Mouse (Mus musculus) forebrain, embryonic 10.5 days (tissue): Measurements from ENCODE around the gene AC124108.1. TPM values are rescaled to one million over a fixed set of nuclear protein-coding genes. Genes with fewer than 3 reads are reported as not detected.

Source experiments
- DNase-seq: peaks from one replicate; pipeline ENCODE4 v3.0.0-alpha.2; 2017; ENCODE audit warnings: low spot score; ENCODE audit errors: extremely low spot score
- H3K27ac ChIP-seq: fragments of 300-500 bp; sonication (generic); 2 replicates; pipeline ENCODE4 v1.5.1; 2016; ENCODE audit warnings: mild to moderate bottlenecking
- H3K27me3 ChIP-seq: fragments of 300-500 bp; sonication (generic); 2 replicates; pipeline ENCODE4 v1.6.1; 2016; ENCODE audit warnings: mild to moderate bottlenecking; ENCODE audit not compliant: poor library complexity, severe bottlenecking
- H3K36me3 ChIP-seq: fragments of 300-500 bp; sonication (generic); replicated peaks from 2 replicates; pipeline ENCODE4 v1.6.1; 2016; ENCODE audit warnings: mild to moderate bottlenecking, moderate library complexity
- H3K4me1 ChIP-seq: fragments of 300-500 bp; sonication (generic); 2 replicates; pipeline ENCODE4 v1.6.1; 2016
- H3K4me3 ChIP-seq: fragments of 300-500 bp; sonication (generic); 2 replicates; pipeline ENCODE4 v1.5.1; 2016; ENCODE audit warnings: mild to moderate bottlenecking, moderate library complexity
- H3K9me3 ChIP-seq: fragments of 300-500 bp; sonication (generic); 2 replicates; pipeline ENCODE4 v1.6.1; 2016; ENCODE audit warnings: mild to moderate bottlenecking, moderate library complexity
- WGBS: fragments of 180-500 bp; shearing (Covaris S2); methylation state at CpG from one replicate; pipeline ENCODE4 v1.1.7; 2016; 5-methylcytosine and 5-hydroxymethylcytosine counted together
- polyA plus RNA-seq: library from polyadenylated mRNA; unstranded; fragments of >200 nt; fragmentation: Nextera tagmentation; extraction: Ambion mirVana; gene quantifications from 2 replicates; pipeline ENCODE4 v1.2.1, GENCODE M21; 2016

AC124108.1 gene
- polyA plus RNA-seq, 1 experiment from 2014 or later = 3.3 TPM

DNA sequence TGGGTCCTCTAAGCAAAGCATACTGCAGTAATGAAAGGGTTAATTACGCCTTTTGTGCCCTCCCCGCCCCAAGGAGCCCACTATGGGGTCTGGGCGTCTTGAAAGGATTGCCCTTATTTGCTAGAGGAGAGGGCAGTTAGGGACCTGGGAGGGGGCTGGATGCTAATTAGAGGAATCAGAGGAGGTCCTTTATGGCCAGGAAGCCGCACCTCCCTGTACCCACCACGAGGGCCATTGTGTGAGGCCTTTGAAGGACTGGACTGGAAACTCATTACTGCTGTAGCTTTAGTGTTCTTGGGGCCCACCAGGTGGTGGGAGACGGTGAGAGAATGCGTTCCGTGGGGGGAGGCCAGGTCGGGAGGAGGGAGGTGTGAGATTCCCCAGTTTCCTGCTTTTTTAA, 6.4 kb downstream of the AC124108.1 start:
- H3K4me3 ChIP-seq = peak overlapping the region; percentile 93
- DNase-seq = peak; percentile 76
- H3K27me3 ChIP-seq = peaks cover 89% of the 10 kb centered on the region
- H3K36me3 ChIP-seq = peaks cover 14% of the 10 kb centered on the region
- peak overlapping the region; percentile 100 for H3K27ac ChIP-seq
- H3K9me3 ChIP-seq = no peaks in the 10 kb centered on the region
- peaks cover 100% of the 10 kb centered on the region for H3K4me1 ChIP-seq
- WGBS = 2% methylated on average over 9 of the region's 9 CpGs

DNA sequence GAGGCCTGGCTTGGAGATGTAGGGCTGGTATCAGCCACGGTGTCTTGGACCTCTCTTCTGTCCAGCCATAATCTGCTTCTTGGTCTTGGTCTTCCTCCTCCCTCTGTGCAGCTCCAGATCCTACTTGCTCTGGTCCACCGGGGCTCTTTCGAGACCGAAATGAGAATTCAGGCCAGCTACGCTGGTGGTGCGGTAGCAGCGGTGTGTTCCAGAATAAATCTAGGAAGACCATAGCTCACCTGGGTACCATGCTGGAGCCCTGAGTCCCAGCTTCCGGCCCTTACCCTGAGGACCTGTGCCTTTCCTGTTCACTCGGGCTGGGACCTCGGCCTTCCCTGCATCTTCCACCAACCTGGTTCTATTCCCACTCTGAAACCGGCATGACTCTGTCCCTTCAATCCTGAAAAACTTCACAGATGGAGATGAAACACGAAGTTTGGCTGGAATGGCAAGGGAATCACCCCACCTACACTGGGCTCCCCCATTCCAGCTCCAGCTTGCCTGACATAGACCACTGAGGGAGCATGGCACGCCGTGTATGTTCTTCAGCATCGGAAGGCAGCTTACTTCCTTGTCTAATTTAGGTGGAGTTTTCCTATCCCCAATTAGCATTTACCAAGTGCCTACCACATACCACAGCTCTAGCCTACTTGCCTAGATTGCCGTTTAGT, 7.3 kb downstream of the AC124108.1 start:
- H3K4me1 ChIP-seq = peaks cover 99% of the 10 kb centered on the region
- H3K27ac ChIP-seq = peak overlapping the region; percentile 100
- peak overlapping the region; percentile 93 for H3K4me3 ChIP-seq
- WGBS = 74% methylated on average over 16 of the region's 16 CpGs
- H3K9me3 ChIP-seq = no peaks in the 10 kb centered on the region
- no peak for DNase-seq
- peaks cover 88% of the 10 kb centered on the region for H3K27me3 ChIP-seq
- H3K36me3 ChIP-seq = peaks cover 12% of the 10 kb centered on the region

DNA sequence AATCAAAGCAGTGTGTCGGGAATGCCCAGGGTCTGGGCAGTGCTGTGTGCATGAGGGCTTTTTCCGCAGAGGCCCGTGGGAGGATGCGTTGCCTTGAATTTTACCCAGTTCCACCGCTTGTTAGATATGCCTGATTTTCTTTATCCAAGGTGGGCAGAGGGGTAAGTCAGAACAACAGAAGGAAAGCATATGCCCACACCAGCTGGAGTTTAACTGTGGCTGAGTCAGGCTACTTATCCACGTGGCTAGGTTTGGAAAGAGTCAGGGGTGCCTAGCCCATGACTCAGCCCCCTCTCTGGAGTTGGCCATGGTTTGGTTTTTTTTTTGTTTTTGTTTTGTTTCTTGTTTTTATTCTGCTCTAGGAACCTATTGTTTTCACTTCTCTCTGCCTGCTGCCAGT, 8.0 kb downstream of the AC124108.1 start:
- 65% methylated on average over 6 of the region's 6 CpGs for WGBS
- peaks cover 81% of the 10 kb centered on the region for H3K27me3 ChIP-seq
- no peak for DNase-seq
- peaks cover 96% of the 10 kb centered on the region for H3K4me1 ChIP-seq
- no peak overlapping the region for H3K4me3 ChIP-seq
- H3K27ac ChIP-seq = peak overlapping the region; percentile 100
- no peaks in the 10 kb centered on the region for H3K9me3 ChIP-seq
- peaks cover 14% of the 10 kb centered on the region for H3K36me3 ChIP-seq

DNA sequence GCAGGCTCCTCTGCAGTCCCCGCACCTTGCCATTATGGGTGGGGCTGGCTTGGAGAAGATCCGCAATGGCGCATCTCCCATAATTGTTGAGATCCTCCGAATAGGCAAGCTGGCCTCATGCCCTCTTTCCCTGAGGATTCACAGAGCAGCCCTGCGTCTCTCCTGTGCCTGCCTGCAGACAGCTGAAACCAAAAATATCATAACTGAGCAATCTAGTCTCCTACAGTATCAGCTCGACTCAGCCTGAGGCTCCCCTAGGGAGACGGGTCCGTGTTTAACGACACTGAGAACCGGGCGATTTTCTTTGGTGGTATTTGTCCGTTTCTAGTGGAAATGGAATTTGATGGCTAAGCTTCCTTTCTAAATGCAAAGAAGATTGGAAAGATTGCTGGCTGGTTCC, 8.7 kb downstream of the AC124108.1 start:
- peaks cover 75% of the 10 kb centered on the region for H3K27me3 ChIP-seq
- H3K4me3 ChIP-seq = peak overlapping the region; percentile 41
- H3K27ac ChIP-seq = peak overlapping the region; percentile 100

DNA sequence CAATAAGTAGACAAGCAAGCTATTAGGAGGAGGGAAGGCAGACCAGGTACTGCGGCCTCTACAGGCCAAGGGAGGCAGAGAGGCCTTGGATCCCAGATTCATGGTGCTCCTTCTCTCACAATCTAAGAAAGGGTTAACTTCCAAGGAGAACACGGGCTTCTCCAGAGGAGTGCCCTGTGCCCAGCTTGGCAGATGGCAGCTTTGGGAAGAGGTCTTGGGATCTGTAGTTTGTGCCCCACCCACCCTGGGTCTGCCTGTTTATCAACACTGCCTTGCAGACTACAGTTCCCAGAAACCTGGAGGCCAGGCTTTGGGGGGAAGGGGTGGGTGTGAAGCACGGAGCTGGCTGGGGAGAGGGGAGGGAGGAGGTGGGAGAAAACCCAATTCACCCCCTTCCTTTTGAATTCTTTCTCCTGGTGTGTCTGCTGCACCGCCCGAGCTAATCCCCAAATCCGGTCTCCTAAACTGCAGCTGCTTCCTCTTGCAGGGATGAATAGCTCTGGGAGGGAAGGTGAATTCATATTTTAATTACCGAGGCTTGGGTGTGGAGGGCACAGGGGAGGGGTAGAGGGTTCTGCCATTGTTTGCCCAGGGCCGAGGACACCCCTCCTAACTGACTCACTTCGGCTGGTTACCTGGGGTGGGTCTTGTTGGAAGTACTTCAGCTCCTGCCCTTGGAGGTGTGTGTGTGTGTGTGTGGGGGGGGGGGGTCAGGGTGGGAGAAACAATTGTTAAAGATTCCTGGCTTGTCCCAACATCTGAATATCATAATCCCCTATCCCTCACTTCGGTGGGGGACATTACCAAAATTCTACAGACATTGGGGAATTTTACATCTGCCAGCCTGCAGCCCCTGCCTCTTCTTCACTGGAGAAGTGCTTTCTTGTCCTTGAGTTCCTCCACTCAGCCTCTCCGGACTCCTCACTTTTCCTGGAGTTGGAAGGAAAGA, 9.6 kb downstream of the AC124108.1 start:
- DNase-seq = peak; percentile 81
- Histone ChIP-seq H3K36me3 (peaks cover 18% of the 10 kb centered on the region), H3K27me3 (peaks cover 68% of the 10 kb centered on the region), H3K4me3 (peak overlapping the region; percentile 41), H3K4me1 (peaks cover 94% of the 10 kb centered on the region), H3K27ac (peak overlapping the region; percentile 100), H3K9me3 (no peaks in the 10 kb centered on the region)
- WGBS = 5% methylated on average over 11 of the region's 11 CpGs

More for the DNA sequence above, 8.7 kb downstream of the AC124108.1 start:
- no peak for DNase-seq
- H3K9me3 ChIP-seq = no peaks in the 10 kb centered on the region
- H3K4me1 ChIP-seq = peaks cover 94% of the 10 kb centered on the region
- peaks cover 17% of the 10 kb centered on the region for H3K36me3 ChIP-seq
- 7% methylated on average over 12 of the region's 12 CpGs for WGBS

DNA sequence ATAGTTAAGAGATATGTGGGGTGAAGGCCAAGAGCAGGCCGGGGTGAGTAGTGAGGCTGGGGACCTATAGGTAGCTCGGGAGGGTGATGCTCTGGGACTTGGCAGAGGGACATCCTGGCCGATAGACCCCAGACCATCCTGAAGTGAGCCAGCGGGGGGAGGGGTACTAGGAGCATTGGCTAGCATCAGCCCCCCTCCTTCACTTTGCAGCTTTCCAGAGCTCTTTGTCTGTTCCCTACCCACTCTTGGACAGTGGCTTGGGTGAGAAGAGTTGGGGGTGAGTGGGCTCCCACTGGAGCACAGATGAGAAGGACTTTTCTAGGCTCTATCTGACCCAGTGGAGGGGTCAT, 10.2 kb downstream of the AC124108.1 start:
- H3K4me3 ChIP-seq = peak overlapping the region; percentile 41
- WGBS = 20% methylated on average over 4 of the region's 4 CpGs

DNA sequence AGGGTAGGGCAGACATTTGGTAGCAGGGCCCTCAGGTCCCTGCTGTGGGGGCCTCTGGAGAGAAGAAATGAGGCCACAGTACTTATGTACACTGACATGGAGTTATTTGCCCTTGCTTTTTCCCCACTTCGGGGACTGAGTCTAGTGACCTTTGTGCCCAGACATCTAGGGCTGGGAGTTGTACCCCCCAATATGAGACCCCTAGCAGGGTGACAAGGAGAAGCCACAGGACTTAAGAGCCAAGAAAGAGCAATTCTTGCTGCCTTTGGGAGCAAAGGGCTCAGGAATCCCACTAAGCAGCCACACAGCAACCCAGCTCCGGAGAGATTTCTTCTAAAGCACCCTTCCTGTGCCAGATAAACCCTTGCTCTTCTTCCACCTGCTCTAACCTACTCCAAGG, 10.7 kb downstream of the AC124108.1 start:
- 61% methylated on average over 2 of the region's 2 CpGs for WGBS
- Histone ChIP-seq H3K4me1 (peaks cover 89% of the 10 kb centered on the region), H3K27ac (peak overlapping the region; percentile 100), H3K4me3 (peak overlapping the region; percentile 41; the same call in 1 of the 2 replicates), H3K36me3 (peaks cover 18% of the 10 kb centered on the region), H3K27me3 (peaks cover 58% of the 10 kb centered on the region), H3K9me3 (no peaks in the 10 kb centered on the region)
- DNase-seq = no peak

More for the DNA sequence above, 10.2 kb downstream of the AC124108.1 start:
- peak overlapping the region; percentile 100 for H3K27ac ChIP-seq
- peaks cover 63% of the 10 kb centered on the region for H3K27me3 ChIP-seq
- H3K36me3 ChIP-seq = peaks cover 18% of the 10 kb centered on the region
- H3K4me1 ChIP-seq = peaks cover 92% of the 10 kb centered on the region
- H3K9me3 ChIP-seq = no peaks in the 10 kb centered on the region
- no peak for DNase-seq

DNA sequence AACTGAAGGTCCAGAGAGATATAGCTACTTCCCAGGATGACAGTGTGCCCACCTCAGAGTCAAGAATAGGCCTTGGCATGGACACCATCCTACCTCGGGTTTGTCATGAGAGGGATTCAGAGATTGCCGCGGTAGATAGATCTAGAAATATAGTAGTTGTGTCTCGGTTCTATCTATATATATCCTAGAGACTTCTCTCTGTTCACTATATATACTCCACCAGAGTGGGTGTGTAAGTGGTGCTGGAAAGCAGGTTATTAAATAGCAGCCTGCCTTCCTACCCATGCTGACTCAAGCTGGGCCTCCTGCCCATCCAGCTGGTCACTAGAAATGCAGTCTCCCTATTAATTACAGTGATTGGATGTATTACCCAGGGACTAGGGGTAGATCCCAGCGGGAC, 11.5 kb downstream of the AC124108.1 start:
- H3K4me1 ChIP-seq = peaks cover 89% of the 10 kb centered on the region
- 92% methylated on average over 5 of the region's 5 CpGs for WGBS
- DNase-seq = no peak

DNA sequence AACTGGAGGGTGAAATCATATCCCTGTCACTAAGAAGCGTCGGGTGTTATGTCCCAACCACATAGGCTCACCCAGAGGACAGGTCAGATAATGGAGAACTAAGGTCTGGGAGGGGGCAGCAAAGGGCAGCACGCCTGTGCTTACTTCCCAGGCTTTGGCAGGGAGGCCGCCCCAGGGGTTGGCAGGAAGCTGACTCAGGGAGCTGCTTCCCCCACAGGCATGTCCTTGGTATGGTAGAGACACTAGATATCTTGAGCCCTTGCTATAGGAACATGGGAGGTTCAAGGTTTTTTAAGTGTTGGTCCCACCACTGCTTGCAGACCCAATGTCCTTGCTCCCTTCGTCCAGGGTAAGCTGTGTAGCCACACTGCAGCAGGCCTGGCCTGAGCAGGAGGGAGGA, 14.7 kb downstream of the AC124108.1 start:
- Histone ChIP-seq H3K4me3 (no peak overlapping the region), H3K27me3 (peaks cover 52% of the 10 kb centered on the region), H3K9me3 (no peaks in the 10 kb centered on the region), H3K36me3 (peaks cover 12% of the 10 kb centered on the region), H3K4me1 (peaks cover 89% of the 10 kb centered on the region), H3K27ac (peak overlapping the region; percentile 8; the same call in 1 of the 2 replicates)
- no peak for DNase-seq
- 69% methylated on average over 5 of the region's 5 CpGs for WGBS

More for the DNA sequence above, 11.5 kb downstream of the AC124108.1 start:
- H3K27ac ChIP-seq = peak overlapping the region; percentile 100; the same call in 1 of the 2 replicates
- no peak overlapping the region for H3K4me3 ChIP-seq
- H3K27me3 ChIP-seq = peaks cover 50% of the 10 kb centered on the region
- H3K36me3 ChIP-seq = peaks cover 18% of the 10 kb centered on the region
- no peaks in the 10 kb centered on the region for H3K9me3 ChIP-seq

DNA sequence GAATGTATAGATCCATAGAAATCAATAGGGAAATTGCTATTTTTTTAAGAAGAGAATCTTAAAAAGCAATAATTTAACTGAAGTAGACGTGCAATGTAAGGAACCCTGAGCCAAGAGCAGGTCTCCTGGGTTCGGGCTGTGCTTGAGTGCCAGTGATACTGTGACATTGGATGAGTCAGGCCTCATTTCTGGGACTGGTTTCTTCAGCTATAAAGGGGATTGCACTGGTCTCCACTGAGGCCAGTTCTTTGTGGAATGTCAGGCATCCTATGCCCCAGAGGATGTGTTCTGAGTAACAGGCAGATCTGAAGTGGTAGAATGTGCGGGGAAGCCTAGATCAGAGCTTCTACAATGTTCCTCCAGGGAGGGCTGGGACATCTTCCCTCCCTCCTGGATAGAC, 15.6 kb downstream of the AC124108.1 start:
- Histone ChIP-seq H3K4me3 (no peak overlapping the region), H3K27ac (0 out of 2 replicates have a peak overlapping the region, but pooled peaks have one; percentile 30), H3K4me1 (peaks cover 87% of the 10 kb centered on the region), H3K9me3 (no peaks in the 10 kb centered on the region), H3K36me3 (peaks cover 12% of the 10 kb centered on the region), H3K27me3 (peaks cover 54% of the 10 kb centered on the region)
- WGBS = 89% methylated on average over 3 of the region's 3 CpGs
- no peak for DNase-seq

DNA sequence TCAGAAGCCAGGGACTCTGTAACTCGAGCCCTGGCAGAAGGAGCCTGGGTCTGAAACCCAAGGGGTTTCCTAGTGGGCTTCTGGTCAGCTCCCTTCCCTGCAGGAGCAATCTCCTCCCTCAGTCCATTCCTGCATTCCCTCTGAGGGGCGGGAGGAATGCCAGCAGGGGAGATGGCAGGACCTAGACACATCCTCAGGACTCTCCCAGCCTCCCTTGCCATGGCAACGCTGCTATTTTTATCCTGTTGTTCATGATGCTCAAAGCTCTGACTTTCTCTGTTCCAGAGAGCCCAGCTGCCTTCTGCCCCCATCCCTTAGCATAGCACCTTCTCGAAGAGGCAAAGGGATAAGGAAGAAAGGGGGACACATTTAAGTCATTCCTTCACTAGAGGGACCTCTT, 16.9 kb downstream of the AC124108.1 start:
- H3K27me3 ChIP-seq = peaks cover 51% of the 10 kb centered on the region
- H3K4me1 ChIP-seq = peaks cover 87% of the 10 kb centered on the region
- H3K9me3 ChIP-seq = no peaks in the 10 kb centered on the region
- DNase-seq = peak; percentile 37
- 21% methylated on average over 4 of the region's 4 CpGs for WGBS
- peaks cover 12% of the 10 kb centered on the region for H3K36me3 ChIP-seq
- H3K4me3 ChIP-seq = no peak overlapping the region
- peak overlapping the region; percentile 30 for H3K27ac ChIP-seq

DNA sequence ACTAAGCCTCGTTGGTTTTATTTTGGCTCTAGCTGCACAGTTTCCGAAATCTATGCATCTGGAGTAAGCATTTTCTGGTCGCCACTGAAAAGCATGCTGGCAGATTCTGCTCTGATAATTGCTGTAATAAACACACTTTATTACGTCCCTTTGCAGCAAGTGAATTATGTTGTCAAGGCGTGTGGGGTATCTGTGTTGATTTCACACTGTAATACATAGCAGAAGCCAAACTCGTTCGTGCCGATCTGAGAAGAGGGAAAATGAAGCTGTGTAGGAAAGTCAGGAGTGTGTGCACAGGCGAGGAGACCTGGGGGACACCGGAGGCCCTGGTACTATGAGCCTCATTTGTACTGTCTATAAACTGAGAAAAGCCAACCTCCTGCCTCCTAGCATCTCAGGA, 18.1 kb downstream of the AC124108.1 start:
- Histone ChIP-seq H3K4me1 (peaks cover 83% of the 10 kb centered on the region), H3K4me3 (no peak overlapping the region), H3K27me3 (peaks cover 55% of the 10 kb centered on the region), H3K9me3 (no peaks in the 10 kb centered on the region), H3K27ac (no peak overlapping the region), H3K36me3 (peaks cover 6% of the 10 kb centered on the region)
- DNase-seq = no peak
- WGBS = 85% methylated on average over 10 of the region's 10 CpGs

DNA sequence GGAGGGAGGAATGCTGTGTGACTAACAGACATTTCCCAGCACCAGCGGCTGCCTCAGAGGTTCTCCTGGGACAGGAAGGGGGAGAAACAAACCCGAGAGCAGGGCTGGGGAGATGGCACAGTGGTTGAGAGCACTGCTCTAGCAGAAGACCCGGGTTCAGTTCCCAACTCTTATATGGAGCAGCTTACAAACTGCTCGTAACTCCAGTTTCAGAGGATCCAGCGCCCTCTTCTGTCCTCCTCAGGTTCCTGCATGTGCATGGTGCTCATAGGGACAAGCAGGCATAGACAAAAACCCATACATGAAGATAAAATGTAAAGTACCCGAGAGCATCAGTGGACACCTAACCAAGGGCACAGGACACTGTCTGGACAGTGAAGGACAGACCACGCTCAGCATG, 19.7 kb downstream of the AC124108.1 start:
- Histone ChIP-seq H3K27ac (no peak overlapping the region), H3K27me3 (peaks cover 59% of the 10 kb centered on the region), H3K4me3 (no peak overlapping the region), H3K4me1 (peaks cover 74% of the 10 kb centered on the region), H3K9me3 (no peaks in the 10 kb centered on the region), H3K36me3 (no peaks in the 10 kb centered on the region)
- peak; percentile 36 for DNase-seq
- 25% methylated on average over 7 of the region's 7 CpGs for WGBS
